Mouse (Mus musculus) liver, adult 2 months (tissue): ENCODE measurements around the gene Map3k13.

Experiments
- CTCF ChIP-seq: fragments of 200-500 bp; IDR thresholded peaks from 2 replicates; pipeline ENCODE4 v1.5.1; 2011; ENCODE audit warnings: low read depth, low read length, control low read depth
- POLR2A ChIP-seq: fragments of 200-500 bp; IDR thresholded peaks from 2 replicates; pipeline ENCODE4 v1.6.1; 2011; ENCODE audit warnings: low read length, control low read depth; ENCODE audit not compliant: insufficient read depth; ENCODE audit errors: extremely low read depth

DNA sequence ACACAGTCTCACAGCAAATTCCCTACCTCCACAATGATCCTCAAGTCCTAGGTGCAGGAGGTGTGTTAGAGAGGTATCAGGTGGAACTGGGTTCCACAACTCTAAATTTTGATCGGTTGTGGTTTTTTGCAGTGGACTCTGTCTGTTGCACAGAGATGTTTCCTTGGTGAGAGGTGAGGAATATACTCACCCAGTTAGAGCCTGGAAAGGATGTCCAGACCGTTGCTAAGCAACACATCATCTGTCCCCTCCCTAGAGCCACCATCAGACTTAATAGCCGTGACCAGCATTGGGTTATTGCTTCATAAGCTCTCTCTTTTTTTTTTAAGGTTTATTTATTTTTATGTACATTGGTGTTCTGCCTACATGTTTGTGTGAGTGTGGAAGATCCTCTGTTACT, 83.6 kb downstream of the Map3k13 start:
- TF ChIP-seq CTCF (no peak), POLR2A (no peak)
